Mouse (Mus musculus) forebrain, embryonic 16.5 days (tissue): ENCODE data around the gene Spindoc. TPM values are rescaled to one million over a fixed set of nuclear protein-coding genes. Genes with fewer than 3 reads are reported as not detected.

Experiments
- ATAC-seq: fragments of 200-750 bp; cut with Nextera tagmentation; 2 replicates; pipeline ENCODE4 v1.8.0; 2017; ENCODE audit warnings: mild to moderate bottlenecking, moderate library complexity
- H3K27ac ChIP-seq: fragments of 300-500 bp; sonication (generic); 2 replicates; pipeline ENCODE4 v1.5.1; 2014; ENCODE audit warnings: low read length, control low read depth
- H3K27me3 ChIP-seq: fragments of 300-500 bp; sonication (generic); replicated peaks from 2 replicates; pipeline ENCODE4 v1.6.1; 2014; ENCODE audit warnings: low read length; ENCODE audit not compliant: control insufficient read depth, insufficient read depth
- H3K36me3 ChIP-seq: fragments of 300-500 bp; sonication (generic); 2 replicates; pipeline ENCODE4 v1.6.1; 2014; ENCODE audit not compliant: control insufficient read depth, insufficient read depth
- H3K4me1 ChIP-seq: fragments of 300-500 bp; sonication (generic); replicated peaks from 2 replicates; pipeline ENCODE4 v1.6.1; 2014; ENCODE audit warnings: low read length; ENCODE audit not compliant: control insufficient read depth, insufficient read depth
- H3K4me2 ChIP-seq: fragments of 300-500 bp; sonication (generic); 2 replicates; pipeline ENCODE4 v1.6.1; 2014; ENCODE audit warnings: mild to moderate bottlenecking, low read length, control low read depth
- H3K4me3 ChIP-seq: fragments of 300-500 bp; sonication (generic); replicated peaks from 2 replicates; pipeline ENCODE4 v1.5.1; 2014; ENCODE audit warnings: mild to moderate bottlenecking, low read length, control low read depth
- H3K9ac ChIP-seq: fragments of 300-500 bp; sonication (generic); replicated peaks from 2 replicates; pipeline ENCODE4 v1.6.1; 2014; ENCODE audit warnings: low read depth, low read length, control low read depth
- H3K9me3 ChIP-seq: fragments of 300-500 bp; sonication (generic); 2 replicates; pipeline ENCODE4 v1.6.1; 2016; ENCODE audit warnings: low read length; ENCODE audit not compliant: control insufficient read depth
- WGBS: fragments of 180-500 bp; shearing (Covaris S2); extraction: QIAGEN DNeasy Blood & Tissue Kit; methylation state at CpG from one replicate; pipeline ENCODE4 v1.1.7; 2014; 5-methylcytosine and 5-hydroxymethylcytosine counted together
- microRNA-seq: library from miRNA; unstranded; fragments of <30 nt; microRNA quantifications from one replicate; pipeline ENCODE4, GENCODE M21; 2017
- polyA plus RNA-seq: library from polyadenylated mRNA; unstranded; fragments of >200 nt; fragmentation: Nextera tagmentation; extraction: Ambion mirVana; gene quantifications from 2 replicates; pipeline ENCODE4 v1.2.1, GENCODE M21; 2015

Spindoc gene
- polyA plus RNA-seq, 1 experiment from 2014 or later = 35.8 TPM

DNA sequence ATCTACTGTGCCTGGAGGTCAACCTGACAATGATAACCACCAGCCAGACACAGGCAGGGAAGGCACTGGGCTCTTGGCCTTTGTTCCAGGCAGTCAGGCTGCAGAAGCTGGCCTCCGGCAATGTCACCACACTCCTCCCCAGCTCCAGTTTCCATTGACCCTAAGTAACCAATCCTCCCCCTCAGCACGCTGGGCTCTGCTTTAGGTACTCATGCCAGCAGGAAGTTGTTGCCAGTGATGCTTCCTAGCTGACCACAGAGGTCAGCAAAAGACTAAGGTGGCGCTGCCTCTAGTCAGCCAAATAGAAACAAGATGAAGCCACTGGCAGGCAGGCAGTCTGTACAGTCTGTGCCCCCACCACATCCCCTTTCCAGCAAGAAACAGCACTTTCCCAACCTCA lies 75.8 kb downstream of the Spindoc start:
- no peaks in the 10 kb centered on the region for H3K9me3 ChIP-seq
- H3K27ac ChIP-seq = no peak overlapping the region
- H3K4me2 ChIP-seq = no peak overlapping the region
- no peak overlapping the region for H3K9ac ChIP-seq
- H3K4me3 ChIP-seq = no peak overlapping the region
- H3K4me1 ChIP-seq = peaks cover 38% of the 10 kb centered on the region
- WGBS = 84% methylated on average over 3 of the region's 3 CpGs
- H3K36me3 ChIP-seq = no peaks in the 10 kb centered on the region
- ATAC-seq = no peak
- no peaks in the 10 kb centered on the region for H3K27me3 ChIP-seq

DNA sequence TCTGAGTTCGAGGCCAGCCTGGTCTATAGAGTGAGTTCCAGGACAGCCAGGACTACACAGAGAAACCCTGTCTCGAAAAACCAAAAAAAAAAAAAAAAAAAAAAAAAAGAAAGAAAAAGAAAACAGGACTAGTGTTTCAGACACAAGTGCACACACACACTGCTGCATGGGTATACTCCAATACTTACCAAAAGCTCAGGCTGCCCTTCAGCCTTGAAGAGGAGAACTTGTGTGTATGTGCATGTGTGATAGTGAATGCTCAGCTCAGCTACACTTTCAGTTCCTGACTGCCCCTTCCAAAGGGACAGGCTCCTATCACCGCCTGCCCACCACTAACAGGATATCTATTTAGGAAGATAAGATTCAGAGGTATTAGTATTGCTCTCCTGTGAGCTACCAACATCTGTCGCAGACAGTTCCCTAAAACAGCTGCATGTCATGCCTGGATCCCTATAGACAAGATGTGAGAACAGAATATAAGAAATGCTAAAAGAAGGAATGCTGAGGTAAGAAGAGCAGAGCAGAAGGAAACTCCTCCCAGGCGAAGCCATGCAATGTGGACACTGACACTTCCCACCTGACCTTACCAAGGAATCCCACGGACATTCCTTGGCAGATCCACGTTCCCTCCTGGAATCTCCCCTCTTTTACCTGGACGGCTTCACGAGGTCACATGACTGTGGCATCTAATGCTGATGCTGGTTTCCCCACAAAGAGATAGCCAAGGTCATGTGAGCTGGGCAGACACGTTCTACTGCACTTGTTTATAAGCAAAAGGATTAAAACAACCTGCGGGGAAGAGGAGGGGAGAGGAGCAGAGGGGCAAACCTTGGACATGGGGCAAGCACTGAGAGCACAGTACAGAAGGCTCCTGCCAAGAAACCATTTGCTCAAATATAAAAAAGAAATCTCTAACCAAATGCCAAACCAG lies 77.1 kb downstream of the Spindoc start:
- no peak overlapping the region for H3K9ac ChIP-seq
- H3K27ac ChIP-seq = no peak overlapping the region
- H3K4me1 ChIP-seq = peaks cover 28% of the 10 kb centered on the region
- H3K9me3 ChIP-seq = no peaks in the 10 kb centered on the region
- no peak overlapping the region for H3K4me2 ChIP-seq
- no peaks in the 10 kb centered on the region for H3K36me3 ChIP-seq
- 90% methylated on average over 10 of the region's 11 CpGs for WGBS
- H3K27me3 ChIP-seq = no peaks in the 10 kb centered on the region
- no peak overlapping the region for H3K4me3 ChIP-seq
- ATAC-seq = no peak

DNA sequence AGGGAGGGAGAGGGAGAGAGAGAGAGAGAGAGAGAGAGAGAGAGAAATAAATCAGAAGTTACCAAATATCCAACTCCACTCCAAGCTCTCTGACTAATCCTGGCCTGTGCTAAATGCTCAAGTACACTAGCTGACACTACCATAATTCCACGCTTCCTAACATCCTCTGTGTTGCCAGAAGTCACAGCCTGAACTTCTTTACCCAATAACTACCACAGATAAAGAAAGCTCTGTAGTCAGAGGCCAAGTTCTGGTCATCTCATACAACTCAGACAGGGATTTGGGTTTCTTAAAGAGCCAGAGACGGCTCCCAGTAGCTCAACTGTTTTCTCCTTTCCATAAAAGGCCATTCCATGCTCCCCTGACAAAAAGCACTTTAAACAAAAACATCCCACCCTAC lies 78.0 kb downstream of the Spindoc start:
- no peaks in the 10 kb centered on the region for H3K36me3 ChIP-seq
- H3K27me3 ChIP-seq = no peaks in the 10 kb centered on the region
- no peak for ATAC-seq
- no peak overlapping the region for H3K27ac ChIP-seq
- no peak overlapping the region for H3K4me3 ChIP-seq
- WGBS = 71% methylated on average over 2 of the region's 2 CpGs
- H3K4me2 ChIP-seq = no peak overlapping the region
- no peaks in the 10 kb centered on the region for H3K9me3 ChIP-seq
- peaks cover 22% of the 10 kb centered on the region for H3K4me1 ChIP-seq
- H3K9ac ChIP-seq = no peak overlapping the region

Small RNA genes within 50 kb of the gene (microRNA-seq; reads per million reads assigned to microRNA genes)
- gene Mir6991 = 2.9 reads per million, percentile 10 among the genes with 10 or more reads in this experiment

Other genes with a start within 250 kb of the Spindoc start
- 223 and 235 TPM in 2 replicates for gene Otub1, start 176.7 kb downstream of the Spindoc start, polyA plus RNA-seq
- 602 and 609 TPM in 2 replicates for gene Cox8a, start 165.4 kb downstream of the Spindoc start, polyA plus RNA-seq
- gene Naa40, start 141.8 kb downstream of the Spindoc start, polyA plus RNA-seq = 67.3 and 74.7 TPM in 2 replicates
- 45.8 and 49.2 TPM in 2 replicates for gene Rcor2, start 115.7 kb downstream of the Spindoc start, polyA plus RNA-seq
- 41.2 and 43.8 TPM in 2 replicates for gene Mark2, start 41.1 kb downstream of the Spindoc start, polyA plus RNA-seq
- gene 2700081O15Rik, start 34.6 kb upstream of the Spindoc start, polyA plus RNA-seq = 22.8 and 25.8 TPM in 2 replicates
- 550 and 563 TPM in 2 replicates for gene Rtn3, start 100.3 kb upstream of the Spindoc start, polyA plus RNA-seq
- 6.7 and 7.7 TPM in 2 replicates for gene Atl3, start 111.0 kb upstream of the Spindoc start, polyA plus RNA-seq
- gene Pla2g16, start 174.5 kb upstream of the Spindoc start, polyA plus RNA-seq = 3.3 and 4.5 TPM in 2 replicates
- gene Lgals12, start 224.2 kb upstream of the Spindoc start, polyA plus RNA-seq = 0.16 TPM in 1 of 2 replicates, not detected in the other
- not detected in 2 replicates for gene Hrasls5, start 229.5 kb upstream of the Spindoc start, polyA plus RNA-seq